Mouse (Mus musculus): ENCODE data around the gene Gcm1.

Gene Gcm1

DNA sequence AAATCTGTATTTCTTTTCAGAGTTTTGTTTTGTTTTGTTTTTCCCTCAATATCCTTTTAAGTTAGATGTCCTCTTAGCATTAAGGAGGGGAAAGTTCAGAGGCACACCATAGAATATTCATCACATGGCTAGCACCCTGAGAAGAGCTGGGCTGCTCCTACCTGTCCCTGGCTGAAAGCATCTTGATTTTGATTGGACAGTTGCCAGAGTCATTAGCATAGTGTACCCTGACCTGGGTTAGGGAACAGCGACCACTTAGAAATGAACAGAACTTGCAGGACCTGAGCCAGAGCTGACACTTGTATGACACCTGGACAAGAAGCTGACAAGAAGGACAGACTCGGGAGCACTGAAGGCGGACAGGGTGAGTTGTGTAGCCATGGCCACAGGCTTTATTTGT lies at the start of gene Gcm1:
Gene Gcm1, plus strand, starts transcription at position 248 of the 400 bp plus-strand sequence.
- in situ Hi-C loops (cut with MboI): no loop called here

GRCm38 (mm10) chr9:78003278-78003677 lies 48.4 kb upstream of the Gcm1 start:
- in situ Hi-C loops (cut with MboI): loop anchor here (25.0 kb wide), 1 partner anchor 391 kb away; no protein-coding TSS in a partner anchor

DNA sequence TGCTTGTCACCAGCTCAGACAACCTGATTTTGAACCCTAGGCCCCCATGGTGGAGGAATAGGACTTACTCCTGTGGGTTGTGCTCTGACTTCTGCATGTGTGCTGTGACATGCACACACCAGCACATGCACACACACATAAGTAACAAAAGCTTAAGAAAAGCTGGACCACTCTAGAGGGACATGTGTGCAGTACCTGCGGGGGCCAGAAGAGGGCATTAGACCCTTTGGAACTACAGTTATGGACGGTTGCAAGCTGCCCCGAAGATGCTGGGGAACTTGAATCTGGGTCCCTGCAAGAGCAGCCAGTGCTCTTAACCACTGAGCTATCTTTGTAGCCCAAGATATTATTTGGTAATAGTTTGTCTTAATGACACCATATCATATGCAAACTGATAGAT lies 46.2 kb upstream of the Gcm1 start:
- in situ Hi-C loops (cut with MboI): loop anchor here (25.0 kb wide), 1 partner anchor 393 kb away; no protein-coding TSS in a partner anchor

DNA sequence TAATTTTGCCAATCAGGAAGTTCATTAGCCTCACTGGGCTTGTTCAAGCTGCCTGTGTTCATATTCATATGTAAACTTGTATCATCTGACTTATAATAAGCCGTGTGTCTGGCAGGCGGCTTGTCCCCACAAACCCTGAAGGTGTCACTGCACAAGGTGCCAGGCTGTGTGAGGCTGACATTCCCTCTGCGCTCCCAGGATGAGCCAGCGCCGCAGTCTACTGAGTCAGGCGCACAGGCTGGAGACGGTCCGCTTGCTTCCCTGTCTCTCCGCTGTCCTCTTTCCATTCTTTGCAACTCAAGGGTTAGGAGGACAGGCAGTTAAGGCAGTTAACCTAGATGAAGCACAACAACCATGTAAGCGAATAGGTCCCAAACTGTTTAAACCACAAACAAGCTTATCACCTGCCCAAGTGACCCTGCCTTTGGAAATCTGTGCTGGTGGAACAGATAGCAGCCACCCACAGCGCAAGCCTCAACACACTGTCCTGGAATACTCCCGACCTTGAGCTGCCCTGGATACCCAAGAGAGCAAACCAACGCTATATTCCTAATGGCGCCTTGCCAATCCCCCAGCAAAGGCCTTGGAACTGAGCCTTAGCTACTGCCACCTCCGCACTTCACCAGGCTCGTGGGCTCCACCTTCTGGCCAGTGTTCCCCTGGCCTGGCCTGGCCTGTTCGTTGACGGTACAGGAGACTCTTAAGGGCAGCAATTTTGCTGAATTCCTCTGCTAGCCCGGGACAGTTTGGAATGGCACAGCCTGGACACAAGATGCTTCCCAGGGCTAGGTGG lies 45.3 kb upstream of the Gcm1 start:
- in situ Hi-C loops (cut with MboI): loop anchor here (25.0 kb wide), 1 partner anchor 394 kb away; no protein-coding TSS in a partner anchor

DNA sequence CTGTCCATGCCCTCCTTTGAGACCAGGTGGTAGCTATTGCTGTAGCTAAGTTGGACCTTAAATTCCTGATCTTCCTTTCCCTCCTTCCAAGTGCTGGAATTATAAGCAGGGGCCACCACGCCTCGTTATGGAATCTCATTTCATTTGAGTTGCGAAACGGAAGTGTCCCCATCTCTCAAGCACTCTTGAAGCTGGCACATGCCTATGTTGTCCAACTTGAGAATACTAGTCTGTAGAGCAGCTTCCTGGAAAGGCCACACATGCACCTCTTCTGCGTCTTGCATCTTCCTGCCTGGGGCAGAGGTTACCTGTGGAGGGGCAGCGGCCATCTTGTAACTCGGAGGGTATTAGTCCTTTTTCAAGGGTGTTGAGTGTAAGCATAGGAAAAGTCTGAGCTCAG lies 42.3 kb upstream of the Gcm1 start:
- in situ Hi-C loops (cut with MboI): loop anchor here (25.0 kb wide), 1 partner anchor 397 kb away; no protein-coding TSS in a partner anchor

DNA sequence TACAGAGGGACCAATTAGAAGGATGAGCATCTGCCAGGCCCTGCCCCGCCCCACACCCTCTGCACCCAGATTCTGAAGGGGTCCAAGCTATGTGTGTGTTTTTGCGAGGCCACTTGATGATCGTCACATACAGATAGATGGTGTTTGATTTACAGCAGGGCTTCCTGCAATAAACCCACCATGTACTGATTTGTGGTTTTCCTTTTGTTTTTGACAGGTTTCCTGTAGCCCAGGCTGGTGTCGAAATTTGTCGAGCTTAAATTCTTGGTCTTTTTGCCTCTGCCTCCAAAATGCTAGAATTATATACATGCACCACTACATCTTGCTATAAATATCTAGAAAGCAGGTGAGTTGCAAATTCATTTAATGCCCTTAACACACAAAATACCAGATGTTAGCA lies 41.5 kb upstream of the Gcm1 start:
- in situ Hi-C loops (cut with MboI): loop anchor here (5.0 to 25.0 kb wide), 2 partner anchors 203 to 398 kb away; no protein-coding TSS in a partner anchor

GRCm38 (mm10) chr9:78010707-78011106 lies 41.0 kb upstream of the Gcm1 start:
- in situ Hi-C loops (cut with MboI): loop anchor here (5.0 to 25.0 kb wide), 2 partner anchors 203 to 398 kb away; no protein-coding TSS in a partner anchor

DNA sequence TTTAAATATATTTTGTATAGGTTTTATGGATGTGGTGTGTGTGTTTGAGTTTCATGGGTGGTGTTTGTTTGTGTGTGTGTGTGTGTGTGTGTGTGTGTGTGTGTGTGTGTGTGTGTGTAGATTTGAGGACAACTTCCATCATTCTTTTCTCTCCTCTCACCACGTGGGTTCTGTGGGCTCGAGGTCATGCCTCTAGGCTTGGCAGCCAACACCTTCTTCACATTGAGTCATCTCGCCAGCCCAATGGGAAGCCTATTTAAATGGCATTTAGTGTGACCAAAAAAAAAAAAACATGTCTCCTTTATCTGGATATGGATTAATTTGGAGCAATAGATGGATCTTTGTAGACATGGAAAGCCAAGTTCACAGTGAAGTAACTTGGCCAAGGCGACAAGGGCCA lies 39.7 kb upstream of the Gcm1 start:
- in situ Hi-C loops (cut with MboI): loop anchor here (5.0 to 25.0 kb wide), 2 partner anchors 205 to 400 kb away; no protein-coding TSS in a partner anchor

- in situ Hi-C loops (cut with MboI): loop anchor here (5.0 to 25.0 kb wide), 2 partner anchors 205 to 400 kb away; no protein-coding TSS in a partner anchor
Observed at GRCm38 (mm10) chr9:78012681-78013080, 39.0 kb upstream of the Gcm1 start.

GRCm38 (mm10) chr9:78013813-78014212 lies 37.9 kb upstream of the Gcm1 start:
- in situ Hi-C loops (cut with MboI): loop anchor here (5.0 to 25.0 kb wide), 2 partner anchors 207 to 402 kb away; no protein-coding TSS in a partner anchor

GRCm38 (mm10) chr9:78015816-78016215 lies 35.9 kb upstream of the Gcm1 start:
- in situ Hi-C loops (cut with MboI): loop anchor here (25.0 kb wide), 1 partner anchor 404 kb away; no protein-coding TSS in a partner anchor

- in situ Hi-C loops (cut with MboI): loop anchor here (25.0 kb wide), 1 partner anchor 404 kb away; no protein-coding TSS in a partner anchor
Observed at GRCm38 (mm10) chr9:78016288-78016687, 35.4 kb upstream of the Gcm1 start.

DNA sequence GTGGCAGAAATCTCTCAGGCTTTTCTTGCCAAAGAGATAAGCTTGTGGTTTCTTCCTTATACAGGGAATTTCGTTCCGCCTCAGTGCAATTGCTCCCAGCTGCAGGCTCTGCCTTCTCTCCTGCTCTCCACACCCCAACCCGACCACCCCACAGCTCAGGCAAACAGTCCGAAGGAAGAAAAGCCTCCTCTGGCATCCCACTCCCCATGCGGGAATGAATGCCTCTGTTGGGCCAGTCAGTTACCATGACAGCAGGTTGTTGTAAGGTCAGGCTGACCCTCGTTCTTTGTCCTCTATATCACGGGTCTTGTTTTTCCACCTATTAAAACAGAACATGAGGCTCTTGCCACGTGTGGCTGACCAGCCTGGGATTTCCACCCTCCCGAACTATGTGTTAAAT lies 30.5 kb upstream of the Gcm1 start:
- in situ Hi-C loops (cut with MboI): loop anchor here (25.0 kb wide), 1 partner anchor 409 kb away; no protein-coding TSS in a partner anchor

- in situ Hi-C loops (cut with MboI): loop anchor here (25.0 kb wide), 1 partner anchor 410 kb away; no protein-coding TSS in a partner anchor
Observed at GRCm38 (mm10) chr9:78022187-78022945, 29.4 kb upstream of the Gcm1 start.

DNA sequence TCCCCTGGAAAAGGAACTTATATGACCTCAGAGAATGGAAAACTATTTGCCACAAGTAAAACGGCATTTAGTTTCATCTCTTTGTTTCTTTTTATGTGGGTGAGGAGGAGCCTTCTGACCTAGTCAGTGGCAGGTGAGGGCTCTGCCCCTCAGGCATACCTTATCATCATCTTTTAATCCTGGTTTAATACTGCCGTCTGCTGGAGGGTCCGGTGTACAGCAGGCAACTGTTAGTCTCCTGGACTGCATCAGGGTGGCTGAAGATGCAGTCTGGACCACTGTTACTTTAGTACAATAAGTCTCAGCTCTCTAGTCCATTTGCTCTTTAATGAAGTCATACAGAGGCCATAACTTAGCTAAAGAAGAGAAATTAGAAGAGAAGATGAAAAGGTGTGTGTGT lies 26.9 kb upstream of the Gcm1 start:
- in situ Hi-C loops (cut with MboI): loop anchor here (25.0 kb wide), 1 partner anchor 413 kb away; no protein-coding TSS in a partner anchor

- in situ Hi-C loops (cut with MboI): no loop called here
Observed at GRCm38 (mm10) chr9:78027099-78027498, 24.6 kb upstream of the Gcm1 start.

DNA sequence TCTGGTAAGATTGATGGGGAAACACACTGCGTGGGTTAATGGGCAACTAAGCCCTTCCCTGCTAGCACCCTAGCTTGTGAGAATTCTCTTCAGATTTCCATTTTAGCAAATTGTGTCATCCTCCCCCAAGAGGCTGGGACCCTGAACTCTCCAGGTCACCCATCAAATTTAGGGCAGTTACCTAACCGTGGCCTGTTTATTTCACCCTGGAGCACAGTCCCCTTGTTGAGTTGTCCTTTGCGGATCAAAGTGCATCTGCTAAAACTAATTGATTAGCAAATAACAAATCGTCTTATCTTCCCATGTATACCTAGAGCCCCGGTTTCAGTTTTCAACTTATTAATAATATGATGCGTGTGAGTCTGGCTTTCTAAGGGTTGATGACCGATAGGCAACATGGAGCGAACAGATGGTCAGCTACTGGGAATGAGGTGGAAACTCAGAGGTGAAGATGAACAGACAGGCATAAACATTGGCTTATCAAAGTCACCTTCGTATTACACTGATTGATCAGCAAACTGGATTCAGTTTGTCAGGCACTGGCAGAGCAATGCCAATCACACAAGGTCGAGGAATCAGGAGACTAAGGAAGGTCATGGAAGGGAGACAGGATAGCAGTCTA lies 20.8 kb upstream of the Gcm1 start:
- in situ Hi-C loops (cut with MboI): no loop called here

GRCm38 (mm10) chr9:78032930-78033329 lies 18.8 kb upstream of the Gcm1 start:
- in situ Hi-C loops (cut with MboI): no loop called here

DNA sequence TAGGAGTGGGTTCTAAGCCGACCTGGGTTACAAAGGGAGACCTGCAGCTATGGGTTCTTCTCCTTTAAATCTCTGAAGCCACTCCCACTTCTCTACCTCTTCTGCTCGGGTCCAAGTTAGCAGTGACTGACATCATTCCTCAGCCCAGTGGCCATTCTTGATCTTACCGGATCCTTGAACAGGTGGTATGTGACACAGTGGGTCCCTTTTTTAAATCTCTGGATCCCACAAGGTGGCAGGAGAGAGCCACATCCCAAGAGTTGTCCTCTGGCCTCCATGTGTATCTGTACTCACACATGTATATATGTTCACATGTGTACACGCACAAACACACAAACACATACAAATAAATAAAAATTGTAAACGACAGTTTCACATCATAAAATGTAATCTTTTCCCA lies 16.4 kb upstream of the Gcm1 start:
- in situ Hi-C loops (cut with MboI): no loop called here

- in situ Hi-C loops (cut with MboI): no loop called here
Observed at GRCm38 (mm10) chr9:78035831-78036230, 15.9 kb upstream of the Gcm1 start.

GRCm38 (mm10) chr9:78038755-78039489 lies 12.8 kb upstream of the Gcm1 start:
- in situ Hi-C loops (cut with MboI): no loop called here

All from mature B cell (primary cell).